Mouse (Mus musculus) frontal cortex, adult 2 months (tissue): Measurements from ENCODE around the gene G0s2. TPM values are rescaled to one million over a fixed set of nuclear protein-coding genes. Genes with fewer than 3 reads are reported as not detected.

Experiments
- DNase-seq, 2 experiments: peaks; one replicate each; pipeline ENCODE4 v3.0.0; 2022; ENCODE audit warnings: low spot score in 1 of 2; ENCODE audit errors: extremely low spot score in 1 of 2
- polyA plus RNA-seq: library from polyadenylated mRNA; depleted of rRNA; stranded (reverse); fragments of >200 nt; gene quantifications from 2 replicates; pipeline ENCODE4 v1.2.3, GENCODE M21; 2012; rRNA removed

Gene G0s2
- polyA plus RNA-seq, 1 experiment, result 22.6 TPM

- DNase-seq, result no peak
These were observed 47.5 kb downstream of the G0s2 start for GRCm38 (mm10) chr1:193225531-193225930.

Other genes with a start within 250 kb of the G0s2 start
- 6.3 and 6.5 TPM in 2 replicates for gene Syt14, start 237.4 kb downstream of the G0s2 start, polyA plus RNA-seq
- gene Diexf, start 142.9 kb downstream of the G0s2 start, polyA plus RNA-seq, result 17.9 and 18.5 TPM in 2 replicates
- gene Irf6, start 120.1 kb downstream of the G0s2 start, polyA plus RNA-seq, result 0.84 and 1.9 TPM in 2 replicates
- gene A130010J15Rik, start 105.2 kb downstream of the G0s2 start, polyA plus RNA-seq, result 3.6 and 4.8 TPM in 2 replicates
- 1.00 and 1.6 TPM in 2 replicates for gene Traf3ip3, start 71.5 kb downstream of the G0s2 start, polyA plus RNA-seq
- 0.99 and 1.0 TPM in 2 replicates for gene Lamb3, start 65.5 kb downstream of the G0s2 start, polyA plus RNA-seq
- gene Hsd11b1, start 9.1 kb downstream of the G0s2 start, polyA plus RNA-seq, result 18.0 and 21.0 TPM in 2 replicates
- gene Camk1g, start 97.1 kb upstream of the G0s2 start, polyA plus RNA-seq, result 28.4 and 35.9 TPM in 2 replicates